Mouse (Mus musculus) limb, embryonic 14.5 days (tissue): ENCODE results near the gene Poc5. TPM values are rescaled to one million over a fixed set of nuclear protein-coding genes. Genes with fewer than 3 reads are reported as not detected.

Experiments
- ATAC-seq: fragments of 200-750 bp; cut with Nextera tagmentation; 2 replicates; pipeline ENCODE4 v1.8.0; 2017; ENCODE audit warnings: low read depth, moderate number of reproducible peaks, moderate TSS enrichment; ENCODE audit not compliant: low FRiP score
- DNase-seq: peaks from one replicate; pipeline ENCODE4 v3.0.0-alpha.2; 2015; ENCODE audit warnings: low spot score
- H3K27ac ChIP-seq: fragments of 300-500 bp; sonication (generic); replicated peaks from 2 replicates; pipeline ENCODE4 v1.5.1; 2014; ENCODE audit warnings: low read depth, mild to moderate bottlenecking, low read length, moderate library complexity, mixed read lengths
- H3K27me3 ChIP-seq: fragments of 300-500 bp; sonication (generic); 2 replicates; pipeline ENCODE4 v1.6.1; 2014; ENCODE audit warnings: low read length, mixed read lengths; ENCODE audit not compliant: control insufficient read depth, insufficient read depth
- H3K36me3 ChIP-seq: fragments of 300-500 bp; sonication (generic); 2 replicates; pipeline ENCODE4 v1.6.1; 2014; ENCODE audit warnings: mild to moderate bottlenecking, low read length, moderate library complexity, mixed read lengths; ENCODE audit not compliant: control insufficient read depth, insufficient read depth
- H3K4me1 ChIP-seq: fragments of 300-500 bp; sonication (generic); 2 replicates; pipeline ENCODE4 v1.6.1; 2014; ENCODE audit warnings: antibody characterized with exemption, low read length, mixed read lengths; ENCODE audit not compliant: control insufficient read depth, insufficient read depth
- H3K4me2 ChIP-seq: fragments of 300-500 bp; sonication (generic); replicated peaks from 2 replicates; pipeline ENCODE4 v1.6.1; 2014; ENCODE audit warnings: low read depth, mild to moderate bottlenecking, low read length, moderate library complexity; ENCODE audit not compliant: severe bottlenecking
- H3K4me3 ChIP-seq: fragments of 300-500 bp; sonication (generic); replicated peaks from 2 replicates; pipeline ENCODE4 v1.5.1; 2014; ENCODE audit warnings: low read length
- H3K9ac ChIP-seq: fragments of 300-500 bp; sonication (generic); 2 replicates; pipeline ENCODE4 v1.6.1; 2014; ENCODE audit warnings: mild to moderate bottlenecking, low read depth, low read length, moderate library complexity; ENCODE audit not compliant: severe bottlenecking
- H3K9me3 ChIP-seq: fragments of 300-500 bp; sonication (generic); 2 replicates; pipeline ENCODE4 v1.6.1; 2016; ENCODE audit warnings: low read length; ENCODE audit not compliant: control insufficient read depth
- POLR2A ChIP-seq: fragments of 200-500 bp; IDR thresholded peaks from 2 replicates; pipeline ENCODE4 v1.8.0; 2012; ENCODE audit warnings: inconsistent platforms, mild to moderate bottlenecking, moderate library complexity, borderline replicate concordance; ENCODE audit not compliant: insufficient read depth, insufficient read length; ENCODE audit errors: extremely low read depth
- WGBS: fragments of 180-500 bp; shearing (Covaris S2); extraction: QIAGEN DNeasy Blood & Tissue Kit; methylation state at CpG from one replicate; pipeline ENCODE4 v1.1.7; 2014; 5-methylcytosine and 5-hydroxymethylcytosine counted together
- polyA plus RNA-seq, 2 experiments: library from polyadenylated mRNA; depleted of rRNA in 1 of 2; stranded (reverse) in 1 of 2; unstranded in 1 of 2; fragments of >200 nt; fragmentation: Nextera tagmentation in 1 of 2; extraction: Ambion mirVana in 1 of 2; gene quantifications; 2 replicates each; pipeline versions ENCODE4 v1.2.1 to v1.2.3; 2012 to 2014

The Poc5 gene
- polyA plus RNA-seq, 2 experiments: 12.8 to 15.7 TPM

GRCm38 (mm10) chr13:96435793-96436192, 47.7 kb downstream of the Poc5 start:
- no peak for TF ChIP-seq POLR2A
- Histone ChIP-seq H3K27me3 (no peaks in the 10 kb centered on the region), H3K9ac (no peak overlapping the region), H3K4me3 (no peak overlapping the region), H3K9me3 (0 out of 2 replicates have a peak, but pooled peaks cover 4% of the 10 kb centered on the region), H3K4me1 (peaks cover 8% of the 10 kb centered on the region; the same call in 1 of the 2 replicates), H3K4me2 (no peak overlapping the region), H3K36me3 (no peaks in the 10 kb centered on the region), H3K27ac (no peak overlapping the region)
- ATAC-seq: no peak
- 52% methylated on average over 12 of the region's 13 CpGs for WGBS
- no peak for DNase-seq

DNA sequence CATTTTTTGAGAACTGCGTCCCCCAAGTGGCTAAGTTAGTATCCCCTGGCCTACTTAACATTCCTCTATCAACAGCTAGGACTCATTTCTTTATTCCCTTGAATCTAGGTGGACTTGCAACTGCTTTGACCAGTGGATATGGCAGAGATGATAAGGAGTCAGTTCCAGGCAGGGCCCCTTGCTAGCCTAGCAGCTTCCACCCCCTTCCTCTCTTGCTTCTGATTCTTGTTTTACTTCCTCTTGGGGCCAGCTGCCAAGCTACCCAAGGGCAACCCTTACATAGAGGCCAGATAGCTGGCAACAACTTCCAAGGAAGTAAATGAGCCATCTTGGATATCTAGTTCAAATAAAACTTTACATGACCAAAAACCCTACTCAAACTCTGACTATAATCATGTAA, 48.8 kb downstream of the Poc5 start:
- no peaks in the 10 kb centered on the region for H3K27me3 ChIP-seq
- no peak for ATAC-seq
- DNase-seq: no peak
- no peaks in the 10 kb centered on the region for H3K36me3 ChIP-seq
- 90% methylated on average over 1 of the region's 1 CpGs for WGBS
- no peak overlapping the region for H3K4me3 ChIP-seq
- 0 out of 2 replicates have a peak, but pooled peaks cover 4% of the 10 kb centered on the region for H3K9me3 ChIP-seq
- no peak overlapping the region for H3K27ac ChIP-seq
- H3K4me2 ChIP-seq: no peak overlapping the region
- H3K4me1 ChIP-seq: peaks cover 8% of the 10 kb centered on the region; the same call in 1 of the 2 replicates
- H3K9ac ChIP-seq: no peak overlapping the region
- TF ChIP-seq POLR2A: no peak

- DNase-seq (no peak), ATAC-seq (no peak)
- no peak overlapping the region for H3K4me2 ChIP-seq
- no peaks in the 10 kb centered on the region for H3K27me3 ChIP-seq
- H3K27ac ChIP-seq: no peak overlapping the region
- no peaks in the 10 kb centered on the region for H3K36me3 ChIP-seq
- 91% methylated on average over 4 of the region's 4 CpGs for WGBS
- no peak overlapping the region for H3K9ac ChIP-seq
- no peak for TF ChIP-seq POLR2A
- H3K4me1 ChIP-seq: no peaks in the 10 kb centered on the region
- H3K9me3 ChIP-seq: 0 out of 2 replicates have a peak, but pooled peaks cover 4% of the 10 kb centered on the region
- H3K4me3 ChIP-seq: no peak overlapping the region
Measured at GRCm38 (mm10) chr13:96440436-96440835, 52.3 kb downstream of the Poc5 start.

GRCm38 (mm10) chr13:96450205-96450856, 62.2 kb downstream of the Poc5 start:
- no peak for TF ChIP-seq POLR2A
- H3K27me3 ChIP-seq: no peaks in the 10 kb centered on the region
- DNase-seq (no peak), ATAC-seq (no peak)
- no peaks in the 10 kb centered on the region for H3K36me3 ChIP-seq
- H3K4me3 ChIP-seq: no peak overlapping the region
- no peak overlapping the region for H3K4me2 ChIP-seq
- H3K27ac ChIP-seq: no peak overlapping the region
- 80% methylated on average over 11 of the region's 11 CpGs for WGBS
- no peak overlapping the region for H3K9ac ChIP-seq
- no peaks in the 10 kb centered on the region for H3K4me1 ChIP-seq
- no peaks in the 10 kb centered on the region for H3K9me3 ChIP-seq

- H3K4me1 ChIP-seq: no peaks in the 10 kb centered on the region
- H3K27me3 ChIP-seq: no peaks in the 10 kb centered on the region
- H3K27ac ChIP-seq: no peak overlapping the region
- H3K36me3 ChIP-seq: no peaks in the 10 kb centered on the region
- DNase-seq: peak; percentile 51
- no peaks in the 10 kb centered on the region for H3K9me3 ChIP-seq
- 89% methylated on average over 7 of the region's 7 CpGs for WGBS
- no peak for ATAC-seq
- H3K9ac ChIP-seq: no peak overlapping the region
- no peak overlapping the region for H3K4me2 ChIP-seq
- no peak for TF ChIP-seq POLR2A
- H3K4me3 ChIP-seq: no peak overlapping the region
Measured at GRCm38 (mm10) chr13:96450869-96451268, 62.8 kb downstream of the Poc5 start.
